Comparison of ENCODE assay signal across 29 mouse cellular contexts in the genomic region with DNA sequence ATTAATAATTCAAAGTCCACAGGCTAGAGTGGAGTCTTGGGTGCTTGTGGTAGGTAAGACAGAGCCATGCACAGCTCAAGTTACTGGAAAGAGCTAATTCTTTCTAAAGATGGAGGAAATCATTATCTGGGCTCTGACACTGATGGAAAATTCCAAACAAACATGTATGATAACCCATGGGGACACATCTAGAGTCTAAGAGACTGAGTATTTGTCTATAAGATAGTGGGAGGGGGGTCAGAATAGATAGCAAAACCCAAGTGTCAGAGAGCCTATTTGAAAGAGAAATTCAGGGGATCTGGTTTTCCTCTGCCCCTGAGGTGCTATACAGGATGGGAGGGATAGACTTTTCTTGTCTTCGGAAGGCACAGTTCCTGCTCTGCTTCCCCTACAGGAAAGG. TPM values are rescaled to one million over a fixed set of nuclear protein-coding genes. Genes with fewer than 3 reads are reported as not detected.
"Had no signal": no experiment of that assay in that cellular context is flagged by ENCODE, and none has a peak within 500 bp of the region (broad histone marks: within the 10 kb centered on the region; RNA-seq: fewer than 3 reads in every experiment).

No protein-coding gene starts in this region.

- ATAC-seq: forebrain, postnatal 0 days; hindbrain, postnatal 0 days; intestine, embryonic 16.5 days; liver, embryonic 12.5 days had no signal

- DNase-seq: forebrain, postnatal 0 days; gastrocnemius, postnatal 14 days; gastrocnemius, postnatal 36 days; heart, adult 18-20 months; kidney, adult 11 months; kidney, adult 2 months; kidney, adult 9 months; kidney, postnatal 14 days; kidney, postnatal 36 days; layer of hippocampus, adult 9-11 months; layer of hippocampus, postnatal 36 days; left cerebral cortex, postnatal 4 days had no signal

- H3K4me2 ChIP-seq: heart, embryonic 13.5 days; hindbrain, embryonic 13.5 days; hindbrain, embryonic 15.5 days; kidney, embryonic 15.5 days; limb, embryonic 13.5 days; limb, embryonic 15.5 days; liver, embryonic 12.5 days; liver, embryonic 15.5 days had no signal

- H3K27ac ChIP-seq: heart, embryonic 13.5 days; hindbrain, embryonic 13.5 days; hindbrain, embryonic 15.5 days; hindbrain, postnatal 0 days; kidney, embryonic 15.5 days; kidney, postnatal 0 days; limb, embryonic 13.5 days; limb, embryonic 15.5 days; liver, embryonic 12.5 days; liver, embryonic 15.5 days had no signal

- H3K4me3 ChIP-seq: heart, embryonic 13.5 days; hindbrain, embryonic 13.5 days; hindbrain, embryonic 15.5 days; kidney, embryonic 15.5 days; limb, embryonic 13.5 days; limb, embryonic 15.5 days; liver, embryonic 12.5 days; liver, embryonic 15.5 days had no signal

- H3K36me3 ChIP-seq: heart, embryonic 13.5 days; hindbrain, embryonic 13.5 days; hindbrain, embryonic 15.5 days; kidney, embryonic 15.5 days; limb, embryonic 13.5 days; limb, embryonic 15.5 days had no signal

- H3K9ac ChIP-seq: forebrain, postnatal 0 days; heart, embryonic 13.5 days; hindbrain, embryonic 13.5 days; hindbrain, embryonic 15.5 days; kidney, embryonic 15.5 days; limb, embryonic 13.5 days; limb, embryonic 15.5 days; liver, embryonic 12.5 days; liver, embryonic 15.5 days had no signal

- H3K9me3 ChIP-seq: heart, embryonic 13.5 days; hindbrain, embryonic 13.5 days; hindbrain, embryonic 15.5 days; kidney, embryonic 15.5 days; limb, embryonic 13.5 days; limb, embryonic 15.5 days; liver, embryonic 12.5 days; liver, embryonic 15.5 days had no signal

- H3K27me3 ChIP-seq: heart, embryonic 13.5 days; hindbrain, embryonic 13.5 days; hindbrain, embryonic 15.5 days; kidney, embryonic 15.5 days; limb, embryonic 13.5 days; limb, embryonic 15.5 days; liver, embryonic 12.5 days; liver, embryonic 15.5 days had no signal

- H3K4me1 ChIP-seq: heart, embryonic 13.5 days; hindbrain, embryonic 13.5 days; hindbrain, embryonic 15.5 days; kidney, embryonic 15.5 days; limb, embryonic 13.5 days; limb, embryonic 15.5 days; liver, embryonic 12.5 days; liver, embryonic 15.5 days had no signal

RNA-seq across cellular contexts. Expression of gene Olfr419, which starts 5.8 kb away (rescaled TPM):
- polyA plus RNA-seq: forebrain, postnatal 0 days; gonadal fat pad, adult 2 months; heart, embryonic 13.5 days; heart, postnatal 0 days; hindbrain, embryonic 11.5 days; hindbrain, embryonic 13.5 days; hindbrain, embryonic 15.5 days; hindbrain, postnatal 0 days; intestine, embryonic 14.5 days; intestine, embryonic 16.5 days; kidney, adult 2 months; kidney, embryonic 15.5 days; kidney, postnatal 0 days; limb, embryonic 11.5 days; limb, embryonic 13.5 days; limb, embryonic 15.5 days; liver, adult 2 months had no signal
